Comparison of ENCODE assay signal across 27 mouse cellular contexts in the genomic region with DNA sequence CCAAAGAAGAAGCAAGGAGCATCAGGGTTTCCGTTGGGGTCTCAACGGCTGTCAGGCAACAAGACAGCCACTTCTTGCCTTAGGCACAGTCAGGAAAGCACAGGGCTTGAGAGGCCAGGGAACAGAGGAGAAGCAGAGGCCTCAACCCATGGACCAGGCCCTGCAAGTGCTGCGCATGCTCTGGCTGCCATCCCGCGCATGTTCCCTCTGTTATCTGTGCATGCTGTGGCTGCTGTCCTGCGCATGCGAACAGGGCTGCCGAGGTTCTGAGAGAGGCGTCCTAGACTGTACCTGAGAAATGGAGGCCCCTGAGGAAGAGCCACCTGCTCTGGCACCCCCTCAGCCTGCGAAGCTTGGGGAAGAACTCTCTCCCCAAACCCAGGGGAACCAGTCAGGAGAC. TPM values are rescaled to one million over a fixed set of nuclear protein-coding genes. Genes with fewer than 3 reads are reported as not detected.
"Had no signal": no experiment of that assay in that cellular context is flagged by ENCODE, and none has a peak within 500 bp of the region (broad histone marks: within the 10 kb centered on the region; RNA-seq: fewer than 3 reads in every experiment).

A gene (plus strand): TSS at position 261 of the 400 bp plus-strand sequence.

- H3K4me1 ChIP-seq: liver, embryonic 13.5 days; liver, embryonic 15.5 days; midbrain, embryonic 15.5 days; neural tube, embryonic 13.5 days; neural tube, embryonic 15.5 days had no signal

- H3K27me3 ChIP-seq: liver, embryonic 13.5 days; liver, embryonic 15.5 days; midbrain, embryonic 15.5 days; neural tube, embryonic 13.5 days; neural tube, embryonic 15.5 days had no signal

- DNase-seq: liver, embryonic 13.5 days; liver, postnatal 0 days; lung, embryonic 14.5 days; lung, postnatal 14 days; lung, postnatal 36 days; retina, postnatal 1 day; right cerebral cortex, adult 18-20 months; right cerebral cortex, postnatal 25 days; right cerebral cortex, postnatal 4 days; spleen, adult 18-20 months; thymus, adult 2 months; thymus, postnatal 25 days; thymus, postnatal 4 days had no signal

- H3K4me3 ChIP-seq: liver, embryonic 13.5 days; liver, embryonic 15.5 days; midbrain, embryonic 15.5 days; neural tube, embryonic 13.5 days; neural tube, embryonic 15.5 days had no signal

- H3K36me3 ChIP-seq: liver, embryonic 13.5 days; liver, embryonic 15.5 days; midbrain, embryonic 15.5 days; neural tube, embryonic 13.5 days; neural tube, embryonic 15.5 days had no signal

- H3K4me2 ChIP-seq: liver, embryonic 13.5 days; liver, embryonic 15.5 days; lung, embryonic 14.5 days; midbrain, embryonic 11.5 days; midbrain, embryonic 15.5 days; neural tube, embryonic 13.5 days; neural tube, embryonic 15.5 days had no signal

- H3K9me3 ChIP-seq: liver, embryonic 13.5 days; liver, embryonic 15.5 days; midbrain, embryonic 15.5 days; neural tube, embryonic 13.5 days; neural tube, embryonic 15.5 days had no signal

- H3K27ac ChIP-seq: liver, embryonic 13.5 days; liver, embryonic 15.5 days; macrophage; midbrain, embryonic 15.5 days; neural tube, embryonic 13.5 days; neural tube, embryonic 15.5 days had no signal

- ATAC-seq: liver, postnatal 0 days; midbrain, embryonic 15.5 days had no signal

- H3K9ac ChIP-seq: liver, embryonic 13.5 days; liver, embryonic 15.5 days; liver, postnatal 0 days; lung, embryonic 14.5 days; midbrain, embryonic 15.5 days; neural tube, embryonic 13.5 days; neural tube, embryonic 15.5 days had no signal

RNA-seq across cellular contexts. Expression of the gene that starts here (rescaled TPM):
- polyA plus RNA-seq: liver, adult 2 months; liver, embryonic 13.5 days; liver, embryonic 15.5 days; liver, postnatal 0 days; lung, embryonic 14.5 days; lung, embryonic 16.5 days; macrophage; midbrain, embryonic 11.5 days; midbrain, embryonic 15.5 days; midbrain, postnatal 0 days; neural tube, embryonic 11.5 days; neural tube, embryonic 13.5 days; neural tube, embryonic 15.5 days; small intestine, adult 2 months; stomach, embryonic 14.5 days; stomach, embryonic 16.5 days; thymus, adult 2 months; urinary bladder, adult 2 months had no signal
